Mouse (Mus musculus) c-Kit-negative CD71-positive TER-119-positive erythroid progenitor cells, embryonic 14.5 days (primary cell): ENCODE measurements around the gene Ikzf4.
"Not testable (repeated sequence)": the region's sequence is repeated elsewhere in the genome, so short reads cannot be mapped to it uniquely, and the experiment has no call there.

Source experiments
- DNase-seq: peaks from one replicate; pipeline ENCODE4 v3.0.0-alpha.2; 2013; ENCODE audit warnings: low read depth, low spot score

Ikzf4 gene

GRCm38 (mm10) chr10:128640891-128641290, 4.9 kb downstream of the Ikzf4 start:
- no peak for DNase-seq

GRCm38 (mm10) chr10:128639999-128640398, 5.8 kb downstream of the Ikzf4 start:
- DNase-seq = no peak

GRCm38 (mm10) chr10:128637011-128637410, 8.8 kb downstream of the Ikzf4 start:
- DNase-seq = no peak

GRCm38 (mm10) chr10:128636561-128636960, 9.2 kb downstream of the Ikzf4 start:
- DNase-seq = no peak

- DNase-seq = no peak
These were observed 10.1 kb downstream of the Ikzf4 start for GRCm38 (mm10) chr10:128635697-128636096.

- DNase-seq = no peak
These were observed 14.2 kb downstream of the Ikzf4 start for GRCm38 (mm10) chr10:128631571-128631970.

- not testable (repeated sequence) for DNase-seq
These were observed 15.5 kb downstream of the Ikzf4 start for GRCm38 (mm10) chr10:128630306-128630705.

GRCm38 (mm10) chr10:128629746-128630145, 16.0 kb downstream of the Ikzf4 start:
- peak; percentile 52 for DNase-seq

- peak; percentile 37 for DNase-seq
These were observed 18.1 kb downstream of the Ikzf4 start for GRCm38 (mm10) chr10:128627398-128628317.

GRCm38 (mm10) chr10:128626311-128627310, 19.2 kb downstream of the Ikzf4 start, which contains the start of gene Rps26:
Rps26 (minus strand) TSS chr10:128626747.
- DNase-seq = peak; percentile 96

GRCm38 (mm10) chr10:128625287-128625894, 20.4 kb downstream of the Ikzf4 start:
- peak; percentile 58 for DNase-seq

GRCm38 (mm10) chr10:128623106-128623613, 22.6 kb downstream of the Ikzf4 start:
- DNase-seq = not testable (repeated sequence)

- no peak for DNase-seq
These were observed 23.1 kb downstream of the Ikzf4 start for GRCm38 (mm10) chr10:128622702-128623101.

- no peak for DNase-seq
These were observed 23.7 kb downstream of the Ikzf4 start for GRCm38 (mm10) chr10:128621986-128622520.

- no peak for DNase-seq
These were observed 25.6 kb downstream of the Ikzf4 start for GRCm38 (mm10) chr10:128620241-128620640.

- not testable (repeated sequence) for DNase-seq
These were observed 26.6 kb downstream of the Ikzf4 start for GRCm38 (mm10) chr10:128619148-128619547.

- DNase-seq = no peak
These were observed 27.2 kb downstream of the Ikzf4 start for GRCm38 (mm10) chr10:128618570-128618969.

GRCm38 (mm10) chr10:128615798-128616448, 29.9 kb downstream of the Ikzf4 start:
- not testable (repeated sequence) for DNase-seq

GRCm38 (mm10) chr10:128614934-128615333, 30.9 kb downstream of the Ikzf4 start:
- DNase-seq = no peak

GRCm38 (mm10) chr10:128613820-128614219, 32.0 kb downstream of the Ikzf4 start:
- not testable (repeated sequence) for DNase-seq

GRCm38 (mm10) chr10:128613154-128613440, 32.7 kb downstream of the Ikzf4 start:
- no peak for DNase-seq
